Mouse (Mus musculus) neural tube, embryonic 10.5 days (tissue): ENCODE data around the gene Gpm6a.

ENCODE experiments used
- DNase-seq: peaks from one replicate; pipeline ENCODE4 v3.0.0-alpha.2; 2017; ENCODE audit warnings: low spot score; ENCODE audit errors: extremely low spot score

Gpm6a gene

DNA sequence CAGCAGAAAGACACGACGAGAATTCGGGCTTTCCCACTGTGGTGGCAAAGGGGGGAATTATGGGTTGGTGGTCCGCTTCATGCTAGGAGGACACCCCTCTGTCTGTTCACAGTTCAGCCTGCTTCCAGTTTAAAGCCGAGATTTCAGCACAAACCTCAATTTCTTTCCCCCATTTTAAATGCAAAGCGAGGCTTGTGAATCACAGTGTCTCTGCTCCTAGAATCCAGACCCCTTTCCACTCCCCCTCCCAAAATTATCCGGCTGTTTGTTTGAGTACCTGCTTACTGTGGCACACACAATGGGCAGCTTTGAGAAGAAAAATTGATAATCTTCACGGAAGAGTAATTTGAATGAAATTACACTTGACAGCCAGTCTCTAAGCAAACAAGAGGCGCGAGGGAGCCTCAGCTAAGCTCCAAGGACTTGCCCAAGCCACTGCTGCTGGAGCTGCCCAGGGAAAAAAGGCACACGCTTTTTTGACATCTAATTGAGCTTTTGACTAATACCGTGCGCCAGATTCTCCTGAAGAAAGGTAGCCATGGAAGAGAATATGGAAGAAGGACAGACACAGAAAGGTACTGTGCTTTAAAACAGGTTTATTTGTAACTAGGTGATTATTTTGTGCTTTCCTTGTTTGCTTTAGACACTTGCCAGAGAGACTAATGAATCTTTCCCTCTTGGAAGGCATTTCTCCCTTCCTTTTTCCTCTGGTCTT is at the start of gene Gpm6a:
TSS of gene Gpm6a (plus strand) at position 103 of the 715 bp plus-strand sequence.
- peak; percentile 14 for DNase-seq

DNA sequence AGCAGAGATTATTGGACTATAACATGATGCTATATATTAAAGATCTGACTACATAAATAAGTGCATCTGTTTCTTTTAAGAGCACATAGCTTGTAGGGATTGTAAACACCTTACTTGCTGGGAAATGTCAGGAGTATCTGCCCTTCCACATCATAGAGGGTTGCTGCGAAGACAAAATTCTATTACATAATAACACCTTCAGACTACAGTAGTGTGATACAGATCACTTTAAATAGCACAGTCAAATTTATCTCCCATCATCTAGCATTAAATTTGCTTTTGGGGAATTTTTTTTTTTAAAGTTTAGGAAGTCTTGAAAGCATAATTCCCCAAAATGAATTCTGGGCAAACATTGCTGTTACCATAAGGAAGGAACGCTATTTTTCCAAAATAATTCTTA is 41.8 kb upstream of the Gpm6a start:
- no peak for DNase-seq

DNA sequence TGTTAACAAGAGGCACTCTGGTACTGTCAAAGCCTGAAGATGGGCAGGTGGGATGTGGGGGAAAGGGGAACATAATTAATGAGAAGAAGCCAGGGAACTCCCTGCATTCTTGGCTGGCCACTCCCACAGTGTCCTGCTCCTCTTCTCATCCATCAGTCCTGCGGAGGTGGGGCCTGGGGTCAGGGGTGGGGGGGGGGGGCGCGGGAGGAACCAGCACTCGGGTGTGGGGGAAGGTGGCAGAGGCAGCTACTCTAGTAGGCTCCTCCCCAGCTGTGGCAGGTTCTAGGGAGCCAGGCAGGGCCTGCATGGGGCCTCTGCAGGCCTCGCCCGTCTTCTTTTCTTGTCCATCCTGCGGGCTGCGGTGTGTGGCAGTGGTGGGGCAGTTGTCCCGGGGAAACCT is 36.9 kb upstream of the Gpm6a start:
- no peak for DNase-seq

DNA sequence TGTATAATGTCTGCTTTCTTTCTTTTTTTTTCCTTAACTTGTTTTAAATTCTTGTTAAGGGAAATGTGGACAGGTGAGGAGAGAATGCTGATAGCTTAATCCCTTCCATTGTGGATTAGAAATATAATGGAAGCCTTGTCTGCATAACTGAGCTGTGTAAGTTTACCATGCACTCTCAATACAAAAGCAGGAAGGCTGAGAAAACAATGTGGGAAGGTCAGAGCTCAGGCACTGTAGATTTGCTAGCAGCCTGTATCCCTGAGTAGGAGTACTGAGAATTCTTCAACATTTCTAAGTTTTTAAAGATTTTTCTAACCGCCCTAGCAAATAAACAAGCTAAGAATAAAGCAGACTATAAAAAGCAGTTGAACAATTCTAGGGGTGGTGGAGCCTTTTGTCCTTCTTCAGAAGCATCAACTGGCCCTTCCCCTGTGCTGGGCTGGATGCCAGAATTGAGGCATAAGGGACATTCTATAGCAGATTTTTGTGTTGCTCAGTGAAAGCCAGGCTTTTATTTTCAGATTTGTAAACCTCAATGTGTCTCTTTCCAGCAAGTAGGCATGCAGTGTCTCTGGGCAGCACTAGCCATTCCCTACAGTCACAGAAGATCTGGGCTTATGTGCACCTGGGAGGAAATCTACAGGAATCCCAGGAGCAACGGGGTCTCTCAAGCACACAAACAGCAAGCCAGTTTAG is 32.3 kb upstream of the Gpm6a start:
- no peak for DNase-seq

DNA sequence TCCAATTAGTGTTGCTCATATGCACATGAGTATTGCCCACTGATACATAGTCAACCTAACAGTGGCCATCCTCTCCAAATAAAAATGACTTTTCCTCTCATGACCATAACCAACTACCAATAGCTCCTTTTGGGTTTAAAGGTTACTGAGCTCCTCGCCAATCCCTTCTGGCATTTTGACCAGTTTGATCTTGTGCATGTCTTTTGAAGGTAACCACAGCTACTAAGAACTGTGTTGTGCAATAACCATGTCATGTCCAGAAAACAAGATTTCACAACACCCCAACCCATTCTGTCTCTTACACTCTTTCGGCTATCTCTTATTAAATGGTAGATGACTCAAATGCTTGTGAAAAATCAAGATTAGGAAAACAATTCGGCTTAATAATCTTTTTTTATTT is 29.7 kb upstream of the Gpm6a start:
- DNase-seq, result no peak

DNA sequence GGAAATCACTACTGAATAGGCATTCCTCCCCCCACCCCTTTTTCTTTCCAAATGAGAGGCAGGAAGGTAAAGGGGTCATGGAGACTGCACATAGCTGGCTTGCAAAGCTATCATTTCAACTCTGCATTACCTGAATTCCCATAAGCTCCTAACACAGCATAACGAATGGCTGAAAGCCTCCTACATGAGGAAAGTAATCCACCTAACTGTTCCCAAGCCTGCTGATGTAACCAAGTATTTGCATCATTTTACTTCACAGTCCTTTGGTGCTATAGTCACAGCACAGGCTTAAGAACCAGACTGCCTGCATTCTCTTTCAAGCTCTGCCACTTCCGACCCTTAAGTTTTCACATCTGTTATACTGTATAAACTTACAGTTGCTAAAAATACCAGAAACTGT is 22.3 kb upstream of the Gpm6a start:
- DNase-seq, result no peak

DNA sequence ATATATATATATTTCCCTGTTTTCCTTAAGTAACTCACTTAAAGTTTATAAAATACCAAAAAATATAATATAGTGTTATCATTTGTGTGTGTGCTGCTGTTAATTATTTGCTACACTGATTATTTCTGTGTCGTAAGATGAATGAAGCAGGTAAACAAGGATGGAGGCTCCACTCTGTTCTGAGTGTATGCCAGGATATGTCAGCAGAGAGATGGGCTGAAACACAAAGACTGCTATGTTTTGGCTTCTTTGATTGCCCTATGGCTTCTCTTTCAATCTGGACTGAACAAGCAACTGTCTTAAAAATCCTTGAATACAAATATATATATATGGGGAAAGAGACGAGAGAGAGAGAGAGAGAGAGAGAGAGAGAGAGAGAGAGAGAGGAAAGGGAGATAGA is 1.3 kb upstream of the Gpm6a start:
- no peak for DNase-seq

DNA sequence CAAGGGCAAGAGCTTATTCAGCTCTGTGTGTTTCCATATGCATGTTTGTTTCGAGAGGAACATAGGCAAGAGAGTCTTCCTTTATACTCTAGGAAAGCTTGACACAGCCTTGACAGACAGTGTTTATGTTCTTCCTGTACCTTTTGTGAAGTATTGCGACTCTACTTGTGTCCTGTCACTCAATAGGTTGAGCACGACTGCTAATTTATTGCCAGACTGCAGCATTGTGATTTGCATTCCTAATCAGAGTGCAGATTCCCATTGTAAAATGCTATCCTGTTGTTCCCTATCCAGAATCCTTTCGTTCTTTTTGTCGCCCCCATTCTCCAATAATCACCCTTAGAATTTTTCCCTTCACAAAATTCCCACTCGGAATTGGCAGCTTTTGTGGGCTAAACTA is 613 bp upstream of the Gpm6a start:
- DNase-seq, result no peak

DNA sequence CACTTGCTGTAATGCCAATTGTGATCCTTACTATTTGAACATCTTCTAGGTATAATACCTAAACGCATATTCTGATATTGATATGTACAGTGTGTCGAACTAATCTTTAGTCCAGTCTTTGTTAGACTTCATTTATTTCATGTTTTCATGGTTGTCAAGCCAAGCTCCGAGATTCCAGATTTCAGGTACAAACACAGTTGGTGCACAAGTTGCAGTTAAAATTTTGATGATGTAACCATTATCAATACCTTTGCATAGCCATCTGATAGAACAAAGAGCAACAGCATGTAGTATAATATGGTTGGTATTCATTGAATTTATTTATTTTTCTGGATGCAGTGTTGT is 785 bp downstream of the Gpm6a start:
- DNase-seq, result no peak

DNA sequence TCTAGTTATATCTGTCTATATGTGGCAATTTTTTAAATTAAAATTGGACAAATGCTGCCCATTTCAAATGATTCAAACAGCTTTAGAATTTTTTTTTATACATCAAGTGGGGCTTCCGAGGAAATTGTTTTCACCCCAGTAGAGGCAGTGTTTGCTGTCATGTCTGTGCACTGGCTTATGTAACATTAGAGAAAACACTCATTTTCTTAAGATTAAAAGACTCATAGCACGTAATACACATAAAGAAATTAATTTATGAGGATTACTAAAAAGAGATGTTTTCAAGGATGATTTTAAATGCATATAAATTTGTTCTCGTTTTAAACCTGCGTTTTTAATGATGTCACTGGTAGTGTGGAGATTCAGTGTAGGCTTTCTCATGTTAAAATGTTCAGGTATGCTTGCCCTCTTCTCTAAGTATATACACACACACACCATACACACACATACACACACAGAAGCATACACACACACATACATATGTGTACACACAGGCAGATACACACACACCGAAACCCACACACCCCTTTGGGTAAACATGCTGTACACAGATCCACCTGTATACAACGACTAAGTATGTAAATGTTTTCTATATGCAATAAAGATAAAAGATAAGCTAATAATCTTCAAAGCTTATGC is 1.4 kb downstream of the Gpm6a start:
- DNase-seq, result no peak

DNA sequence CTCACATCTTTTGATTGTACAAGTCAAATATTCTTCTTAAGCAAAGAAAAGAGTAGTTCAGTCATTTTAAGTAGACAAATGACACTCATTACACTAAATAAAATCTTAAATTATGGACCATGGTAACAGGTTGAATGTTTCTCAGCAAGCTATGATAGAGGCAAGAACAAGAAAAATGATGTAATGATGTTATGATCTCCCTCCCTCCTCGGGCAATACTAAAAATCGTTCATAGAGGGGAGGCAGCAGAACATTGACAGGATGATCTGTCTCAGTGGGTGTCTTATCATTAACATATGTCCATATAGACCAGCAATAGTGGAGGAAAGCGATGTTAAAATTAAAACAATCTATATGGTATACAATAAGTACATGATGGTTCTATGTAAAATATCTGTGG is 2.1 kb downstream of the Gpm6a start:
- no peak for DNase-seq

DNA sequence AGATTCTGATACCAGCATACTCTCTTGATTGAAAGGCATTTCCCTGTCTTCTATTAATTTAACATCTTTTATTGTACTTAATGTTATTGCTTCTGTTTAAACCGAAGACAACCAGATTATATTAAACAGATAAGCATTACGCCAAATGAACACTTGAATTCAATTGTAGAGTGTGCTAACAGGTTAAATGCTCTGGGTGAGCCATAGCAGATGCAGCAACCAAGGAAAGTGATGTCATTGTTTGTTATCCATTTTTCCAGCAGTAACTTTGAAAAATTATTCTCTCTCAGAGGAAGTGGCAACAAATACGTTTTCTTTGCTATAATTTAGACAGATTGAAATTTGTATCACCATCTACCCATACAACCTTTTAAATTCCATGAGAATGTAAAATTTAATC is 2.9 kb downstream of the Gpm6a start:
- DNase-seq, result no peak

DNA sequence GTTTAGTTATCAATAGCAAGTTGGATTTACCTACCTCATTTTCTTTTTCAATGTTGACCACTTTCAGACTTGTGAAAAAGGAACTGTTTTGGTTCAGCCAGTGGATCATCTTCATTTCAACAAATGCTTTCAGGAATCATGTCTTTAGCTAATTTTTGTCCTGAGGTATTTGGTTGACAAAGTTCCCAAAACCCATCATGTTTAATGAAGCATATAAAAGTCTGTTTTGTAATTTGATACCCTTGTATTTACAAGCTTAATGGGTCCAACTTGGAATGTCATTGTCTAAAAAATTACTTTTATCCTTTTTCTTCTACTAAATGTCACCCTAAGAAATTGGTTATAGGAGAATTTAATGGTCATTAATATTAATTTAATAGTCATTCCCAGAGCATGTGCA is 6.9 kb downstream of the Gpm6a start:
- DNase-seq, result no peak

DNA sequence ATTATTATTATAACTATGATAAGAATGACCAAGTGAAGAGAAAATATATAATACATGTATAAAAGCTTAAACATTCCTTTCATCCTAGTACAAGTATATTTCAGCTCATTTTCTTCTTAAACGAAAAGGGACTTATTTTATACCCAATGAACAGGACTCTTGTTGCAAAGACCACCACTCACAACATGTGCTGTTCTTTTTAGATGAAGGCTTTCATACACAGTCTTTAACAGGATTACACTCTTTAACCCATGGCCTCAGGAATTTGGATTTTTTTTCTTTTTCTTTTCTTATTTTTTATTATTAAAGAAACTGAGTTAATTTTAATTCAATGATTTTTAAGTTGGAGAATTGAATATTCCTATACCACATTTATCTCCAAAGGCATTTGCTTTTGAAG is 20.4 kb downstream of the Gpm6a start:
- DNase-seq, result no peak

DNA sequence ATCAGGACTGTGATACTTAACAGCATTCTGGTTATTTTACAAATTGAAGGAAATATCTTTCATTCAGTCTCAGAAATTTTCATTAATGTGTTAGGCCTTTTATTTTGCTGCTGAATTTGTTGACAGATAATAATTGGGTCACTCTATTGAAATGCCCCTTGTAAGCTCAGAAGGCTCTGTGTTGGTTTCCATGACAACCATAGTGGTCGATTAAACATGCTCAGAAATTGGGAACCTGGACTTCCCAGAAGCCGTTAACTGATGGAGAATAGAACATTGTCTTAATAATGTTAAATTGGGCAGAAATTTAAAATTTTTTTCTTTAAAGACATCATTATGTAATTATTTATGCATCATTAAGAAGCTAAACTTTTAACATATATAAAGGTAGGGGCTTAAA is 20.9 kb downstream of the Gpm6a start:
- no peak for DNase-seq

DNA sequence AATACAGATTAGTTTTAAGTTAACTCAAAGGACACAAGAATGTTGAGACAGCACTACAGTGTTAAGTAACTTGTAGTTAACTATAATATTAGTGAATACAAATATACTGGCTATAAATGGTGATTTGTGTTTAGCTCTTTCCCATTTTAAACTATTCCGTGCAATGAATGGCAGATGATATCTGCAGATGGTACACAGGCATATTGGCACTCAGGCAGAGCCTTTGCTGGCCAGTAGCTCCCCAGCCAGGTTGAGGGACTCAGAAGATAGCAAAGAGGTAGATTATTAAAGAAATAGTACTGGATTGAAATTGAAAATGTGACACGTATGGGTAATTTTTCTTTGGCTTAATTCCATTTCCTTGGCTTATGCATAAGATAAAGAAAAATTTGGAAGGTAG is 21.3 kb downstream of the Gpm6a start:
- DNase-seq, result no peak

DNA sequence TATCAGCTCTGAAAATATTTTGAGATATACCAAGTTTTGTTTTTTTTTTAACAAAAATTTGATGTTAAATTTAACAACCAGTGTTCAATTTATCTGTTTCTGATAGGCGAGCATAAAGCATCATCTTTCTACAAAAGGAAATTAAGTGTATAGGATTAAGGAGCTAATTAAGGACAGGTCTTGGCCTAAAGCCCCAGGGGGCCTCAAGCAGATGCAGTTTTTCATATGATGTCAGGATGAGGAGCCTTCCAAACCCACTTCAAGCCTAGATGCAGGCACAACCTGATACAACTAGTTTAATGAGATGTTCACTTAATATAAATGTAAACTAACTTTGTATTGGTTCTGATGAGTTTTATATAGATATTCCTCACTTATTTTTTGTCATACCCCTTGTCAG is 22.0 kb downstream of the Gpm6a start:
- DNase-seq, result no peak

DNA sequence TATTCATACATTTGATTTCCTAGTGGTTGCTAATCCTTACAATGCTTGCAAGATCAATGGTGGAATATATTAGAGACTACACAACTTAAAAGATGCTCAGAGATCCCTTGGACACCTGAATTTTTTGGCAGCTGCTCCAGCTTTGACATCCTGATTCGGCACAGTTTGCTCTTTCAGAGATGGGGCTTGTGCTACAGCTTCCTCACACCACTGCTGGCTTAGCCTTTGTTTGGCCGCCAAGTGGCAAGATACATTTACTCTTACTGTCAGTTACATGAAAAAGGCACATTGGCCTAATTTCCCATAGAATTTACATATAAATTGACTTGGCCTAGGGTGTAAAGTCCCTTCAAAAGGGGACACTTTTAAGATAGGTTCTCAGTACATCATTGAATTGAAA is 32.1 kb downstream of the Gpm6a start:
- no peak for DNase-seq

DNA sequence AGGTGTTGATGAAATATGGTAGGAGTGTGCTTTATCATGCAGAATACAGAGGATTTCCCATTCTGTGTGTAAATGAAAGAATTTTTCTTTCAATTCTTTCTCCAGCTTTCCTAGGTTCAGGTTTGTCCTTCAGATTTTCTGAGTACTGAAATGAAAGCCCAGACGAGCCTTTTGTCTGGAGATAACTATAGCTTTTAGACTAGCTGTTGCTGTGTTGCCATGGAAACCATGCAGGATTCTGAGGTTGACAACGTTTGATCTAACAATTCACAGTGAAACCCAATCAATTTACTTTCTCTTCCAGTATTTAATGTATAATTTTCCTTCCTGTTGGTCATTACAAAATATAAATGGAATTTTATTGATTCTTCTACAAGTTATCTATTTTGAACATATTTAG is 34.5 kb downstream of the Gpm6a start:
- DNase-seq, result no peak

DNA sequence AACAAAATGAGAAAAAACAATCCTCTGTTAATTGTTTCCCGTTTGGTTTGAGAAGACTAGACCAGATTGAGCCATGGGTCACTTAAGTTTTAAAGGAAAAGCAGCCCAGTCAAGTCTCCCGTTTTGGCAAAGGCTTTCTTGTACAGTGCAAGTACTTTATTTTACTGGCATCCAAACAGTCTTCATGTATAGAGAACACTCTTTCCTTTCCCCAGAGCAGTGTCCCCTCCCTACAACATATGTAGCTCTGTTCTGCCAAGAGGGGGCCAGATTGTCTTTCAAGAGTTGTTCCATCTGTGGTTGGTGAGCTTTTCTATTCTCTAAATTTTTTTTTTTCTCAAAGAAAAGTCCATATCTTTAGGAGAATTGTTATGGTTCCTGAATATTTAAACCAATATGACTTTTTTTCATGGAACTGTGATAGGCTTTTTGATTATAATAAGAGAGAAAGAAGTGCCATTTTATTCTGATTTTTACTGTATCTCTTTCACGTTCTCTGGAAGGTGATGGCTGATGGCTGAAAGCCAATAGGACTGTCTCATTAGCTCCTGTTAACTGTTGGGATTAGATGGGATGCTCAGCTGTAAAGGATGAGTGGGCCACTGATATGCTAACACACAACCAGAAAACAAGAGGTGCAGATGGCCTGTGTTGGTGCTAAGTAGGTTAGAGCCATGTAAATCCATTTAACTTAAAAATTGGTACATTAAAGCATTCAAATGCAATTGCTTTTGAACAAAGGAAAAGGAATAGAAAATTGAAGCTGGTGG is 37.4 kb downstream of the Gpm6a start:
- no peak for DNase-seq

DNA sequence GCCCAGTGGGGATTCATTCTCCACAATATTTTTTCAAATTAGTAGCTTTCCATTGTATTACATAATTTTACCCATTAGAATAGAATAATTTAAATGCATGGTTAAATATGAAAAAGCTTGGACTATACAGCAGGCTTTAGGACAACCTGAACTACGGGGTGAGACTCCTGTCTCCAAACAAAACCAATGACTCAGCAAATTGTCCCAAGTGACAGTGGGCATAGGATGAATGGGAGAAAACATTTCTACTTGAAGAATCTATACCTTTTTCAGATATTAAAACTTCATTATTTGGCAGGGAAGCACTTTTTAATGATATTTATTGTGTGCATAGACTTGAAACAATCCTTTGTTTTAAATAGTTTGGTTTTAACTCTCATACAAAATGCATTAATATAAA is 41.0 kb downstream of the Gpm6a start:
- no peak for DNase-seq

DNA sequence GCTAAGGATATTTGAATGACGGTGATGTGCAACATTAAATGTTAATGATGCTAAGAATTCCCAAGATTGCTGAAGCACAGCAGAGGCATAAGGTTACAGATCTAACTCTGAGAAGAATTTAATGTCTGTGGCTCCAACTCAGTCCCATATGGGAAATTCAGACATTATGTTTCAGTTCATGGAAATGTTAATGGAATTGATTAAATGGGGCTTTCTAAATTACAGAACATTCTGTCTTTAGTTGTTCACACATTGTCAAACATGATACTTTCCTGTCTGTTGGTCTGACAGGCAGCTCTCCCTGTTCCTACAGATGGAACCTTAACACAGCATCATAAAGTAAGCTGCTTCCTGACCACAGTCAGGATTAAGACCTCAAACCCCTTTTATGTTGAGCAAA is 47.8 kb downstream of the Gpm6a start:
- no peak for DNase-seq
